Mouse (Mus musculus): ENCODE data around the gene Hint3.

DNA sequence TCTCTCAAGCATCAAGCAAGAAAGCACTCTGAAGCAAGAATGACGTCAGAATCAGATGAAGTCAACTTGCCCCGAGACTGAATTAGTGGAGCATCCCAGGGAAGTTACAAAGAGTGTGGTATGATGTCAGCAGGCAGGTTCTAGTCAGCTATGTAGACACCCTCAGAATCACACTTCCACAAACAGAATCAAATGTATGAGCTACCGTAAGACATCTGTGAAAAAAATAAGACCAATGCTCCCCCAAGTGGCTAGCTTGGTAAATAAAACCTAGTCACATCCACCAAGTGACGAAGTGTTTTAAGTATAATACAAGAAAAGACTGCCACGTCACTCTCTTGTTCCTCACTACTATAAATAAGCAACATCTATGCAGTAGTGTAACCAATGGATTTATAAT lies 42.4 kb downstream of the Hint3 start:
- TF ChIP-seq CTCF (IDR thresholded peaks at IDR 0.05; ENCODE audit: low read depth) (peak; percentile 3; the same call in 1 of the 2 replicates), EP300 (IDR thresholded peaks at IDR 0.05; ENCODE audit: low read depth) (no peak)
